Comparison of ENCODE assay signal across 32 mouse cellular contexts in genomic region chr13:84366017-84366416, GRCm38 (mm10).
"Had no signal": no experiment of that assay in that cellular context is flagged by ENCODE, and none has a peak within 500 bp of the region (broad histone marks: within the 10 kb centered on the region; RNA-seq: fewer than 3 reads in every experiment).

No protein-coding gene starts in this region.

- H3K27ac ChIP-seq: limb, embryonic 10.5 days; limb, embryonic 12.5 days; limb, embryonic 13.5 days; limb, embryonic 15.5 days; liver, embryonic 12.5 days; liver, embryonic 13.5 days; liver, embryonic 14.5 days; liver, embryonic 15.5 days; lung, embryonic 15.5 days; macrophage; midbrain, embryonic 10.5 days; midbrain, embryonic 12.5 days; midbrain, embryonic 13.5 days; midbrain, embryonic 15.5 days; neural tube, embryonic 12.5 days had no signal

- ATAC-seq: liver, embryonic 12.5 days; liver, postnatal 0 days; lung, postnatal 0 days; midbrain, embryonic 13.5 days; midbrain, embryonic 15.5 days; midbrain, embryonic 16.5 days had no signal

- H3K9me3 ChIP-seq: limb, embryonic 10.5 days; limb, embryonic 12.5 days; limb, embryonic 13.5 days; limb, embryonic 15.5 days; liver, embryonic 12.5 days; liver, embryonic 13.5 days; liver, embryonic 15.5 days; lung, embryonic 15.5 days; megakaryocyte, embryonic 14.5 days; midbrain, embryonic 10.5 days; midbrain, embryonic 12.5 days; midbrain, embryonic 15.5 days; neural tube, embryonic 12.5 days had no signal

- H3K4me1 ChIP-seq: limb, embryonic 10.5 days; limb, embryonic 12.5 days; limb, embryonic 13.5 days; limb, embryonic 15.5 days; liver, embryonic 12.5 days; liver, embryonic 13.5 days; liver, embryonic 15.5 days; lung, embryonic 15.5 days; megakaryocyte, embryonic 14.5 days; midbrain, embryonic 10.5 days; midbrain, embryonic 12.5 days; midbrain, embryonic 13.5 days; midbrain, embryonic 15.5 days; neural tube, embryonic 12.5 days had no signal

- H3K4me2 ChIP-seq: limb, embryonic 12.5 days; limb, embryonic 13.5 days; limb, embryonic 15.5 days; liver, embryonic 11.5 days; liver, embryonic 12.5 days; liver, embryonic 13.5 days; liver, embryonic 15.5 days; lung, embryonic 14.5 days; lung, embryonic 15.5 days; midbrain, embryonic 11.5 days; midbrain, embryonic 12.5 days; midbrain, embryonic 13.5 days; midbrain, embryonic 15.5 days; neural tube, embryonic 12.5 days had no signal

- DNase-seq: left cerebral cortex, postnatal 4 days; liver; liver, embryonic 13.5 days; liver, postnatal 0 days; lung, adult 18-20 months; lung, adult 2 months; lung, embryonic 14.5 days; lung, postnatal 10 days; lung, postnatal 14 days; lung, postnatal 36 days; lung, postnatal 4 days; midbrain, embryonic 14.5 days had no signal

- H3K36me3 ChIP-seq: limb, embryonic 10.5 days; limb, embryonic 12.5 days; limb, embryonic 13.5 days; limb, embryonic 15.5 days; liver, embryonic 12.5 days; liver, embryonic 13.5 days; liver, embryonic 15.5 days; lung, embryonic 15.5 days; midbrain, embryonic 10.5 days; midbrain, embryonic 12.5 days; midbrain, embryonic 13.5 days; midbrain, embryonic 15.5 days; neural tube, embryonic 12.5 days had no signal

- H3K27me3 ChIP-seq: limb, embryonic 12.5 days; limb, embryonic 13.5 days; limb, embryonic 15.5 days; liver, embryonic 12.5 days; liver, embryonic 13.5 days; liver, embryonic 15.5 days; lung, embryonic 15.5 days; midbrain, embryonic 12.5 days; midbrain, embryonic 13.5 days; midbrain, embryonic 15.5 days; neural tube, embryonic 12.5 days had no signal

- H3K4me3 ChIP-seq: limb, embryonic 10.5 days; limb, embryonic 12.5 days; limb, embryonic 13.5 days; limb, embryonic 15.5 days; liver, embryonic 12.5 days; liver, embryonic 13.5 days; liver, embryonic 15.5 days; lung, embryonic 15.5 days; megakaryocyte, embryonic 14.5 days; midbrain, embryonic 10.5 days; midbrain, embryonic 12.5 days; midbrain, embryonic 13.5 days; midbrain, embryonic 15.5 days; myocyte; neural tube, embryonic 12.5 days had no signal

- H3K9ac ChIP-seq: limb, embryonic 12.5 days; limb, embryonic 13.5 days; limb, embryonic 15.5 days; liver, embryonic 12.5 days; liver, embryonic 13.5 days; liver, embryonic 14.5 days; liver, embryonic 15.5 days; liver, postnatal 0 days; lung, embryonic 14.5 days; lung, embryonic 15.5 days; midbrain, embryonic 12.5 days; midbrain, embryonic 13.5 days; midbrain, embryonic 15.5 days; neural tube, embryonic 12.5 days had no signal
